Mouse (Mus musculus) forebrain, embryonic 11.5 days (tissue): ENCODE results near the gene Cbfa2t2. TPM values are rescaled to one million over a fixed set of nuclear protein-coding genes. Genes with fewer than 3 reads are reported as not detected.

ENCODE experiments used
- ATAC-seq: fragments of 200-750 bp; cut with Nextera tagmentation; replicated peaks from 2 replicates; pipeline ENCODE4 v1.8.0; 2017; ENCODE audit warnings: moderate TSS enrichment; ENCODE audit not compliant: low FRiP score
- DNase-seq: peaks from one replicate; pipeline ENCODE4 v3.0.0-alpha.2; 2017; ENCODE audit warnings: low spot score
- H3K27ac ChIP-seq: fragments of 300-500 bp; sonication (generic); 2 replicates; pipeline ENCODE4 v1.5.1; 2014; ENCODE audit warnings: low read depth, low read length
- H3K27me3 ChIP-seq: fragments of 300-500 bp; sonication (generic); 2 replicates; pipeline ENCODE4 v1.6.1; 2014; ENCODE audit warnings: mild to moderate bottlenecking, low read length, mixed read lengths; ENCODE audit not compliant: control insufficient read depth, insufficient read depth
- H3K36me3 ChIP-seq: fragments of 300-500 bp; sonication (generic); 2 replicates; pipeline ENCODE4 v1.6.1; 2014; ENCODE audit warnings: mild to moderate bottlenecking, low read length, moderate library complexity, mixed read lengths; ENCODE audit not compliant: control insufficient read depth, insufficient read depth
- H3K4me1 ChIP-seq: fragments of 300-500 bp; sonication (generic); replicated peaks from 2 replicates; pipeline ENCODE4 v1.6.1; 2014; ENCODE audit warnings: low read length, mixed read lengths; ENCODE audit not compliant: control insufficient read depth, insufficient read depth
- H3K4me2 ChIP-seq: fragments of 300-500 bp; sonication (generic); 2 replicates; pipeline ENCODE4 v1.6.1; 2014; ENCODE audit warnings: low read depth, mild to moderate bottlenecking, low read length, moderate library complexity, mixed read lengths; ENCODE audit not compliant: severe bottlenecking
- H3K4me3 ChIP-seq: fragments of 300-500 bp; sonication (generic); 2 replicates; pipeline ENCODE4 v1.5.1; 2014; ENCODE audit warnings: low read depth, low read length
- H3K9ac ChIP-seq: fragments of 300-500 bp; sonication (generic); 2 replicates; pipeline ENCODE4 v1.6.1; 2014; ENCODE audit warnings: low read length
- H3K9me3 ChIP-seq: fragments of 300-500 bp; sonication (generic); 2 replicates; pipeline ENCODE4 v1.6.1; 2016; ENCODE audit warnings: low read length, mixed read lengths; ENCODE audit not compliant: control insufficient read depth
- WGBS: fragments of 180-500 bp; shearing (Covaris S2); extraction: QIAGEN DNeasy Blood & Tissue Kit; methylation state at CpG from one replicate; pipeline ENCODE4 v1.1.7; 2014; 5-methylcytosine and 5-hydroxymethylcytosine counted together
- polyA plus RNA-seq: library from polyadenylated mRNA; unstranded; fragments of >200 nt; fragmentation: Nextera tagmentation; extraction: Ambion mirVana; gene quantifications from 2 replicates; pipeline ENCODE4 v1.2.1, GENCODE M21; 2014

The Cbfa2t2 gene
- polyA plus RNA-seq, 1 experiment from 2014 or later = 71.6 TPM

- Histone ChIP-seq H3K4me2 (no peak overlapping the region), H3K9me3 (no peaks in the 10 kb centered on the region), H3K4me1 (peaks cover 8% of the 10 kb centered on the region), H3K27me3 (no peaks in the 10 kb centered on the region), H3K4me3 (no peak overlapping the region), H3K36me3 (no peaks in the 10 kb centered on the region), H3K9ac (no peak overlapping the region), H3K27ac (no peak overlapping the region)
- 68% methylated on average over 7 of the region's 7 CpGs for WGBS
- DNase-seq (no peak), ATAC-seq (no peak)
Observed at GRCm38 (mm10) chr2:154574271-154574670, 138.0 kb downstream of the Cbfa2t2 start.

GRCm38 (mm10) chr2:154576876-154577743, 140.8 kb downstream of the Cbfa2t2 start:
- H3K9ac ChIP-seq = peak overlapping the region; percentile 12
- 32% methylated on average over 12 of the region's 12 CpGs for WGBS
- H3K27me3 ChIP-seq = no peaks in the 10 kb centered on the region
- H3K27ac ChIP-seq = peak overlapping the region; percentile 57; the same call in 1 of the 2 replicates
- H3K9me3 ChIP-seq = no peaks in the 10 kb centered on the region
- H3K36me3 ChIP-seq = no peaks in the 10 kb centered on the region
- H3K4me1 ChIP-seq = peaks cover 8% of the 10 kb centered on the region
- no peak overlapping the region for H3K4me3 ChIP-seq
- DNase-seq (no peak), ATAC-seq (peak; percentile 64; the same call in 1 of the 2 replicates)
- no peak overlapping the region for H3K4me2 ChIP-seq

- Histone ChIP-seq H3K9me3 (no peaks in the 10 kb centered on the region), H3K4me2 (no peak overlapping the region), H3K9ac (no peak overlapping the region), H3K4me3 (no peak overlapping the region), H3K36me3 (no peaks in the 10 kb centered on the region), H3K27me3 (no peaks in the 10 kb centered on the region), H3K27ac (no peak overlapping the region), H3K4me1 (peaks cover 8% of the 10 kb centered on the region)
- ATAC-seq (peak; percentile 44; the same call in 1 of the 2 replicates), DNase-seq (no peak)
- 55% methylated on average over 6 of the region's 6 CpGs for WGBS
Observed at GRCm38 (mm10) chr2:154577744-154578067, 141.4 kb downstream of the Cbfa2t2 start.

- Histone ChIP-seq H3K27me3 (no peaks in the 10 kb centered on the region), H3K4me3 (no peak overlapping the region), H3K4me1 (peaks cover 8% of the 10 kb centered on the region), H3K9me3 (no peaks in the 10 kb centered on the region), H3K4me2 (no peak overlapping the region), H3K27ac (no peak overlapping the region), H3K36me3 (no peaks in the 10 kb centered on the region), H3K9ac (no peak overlapping the region)
- ATAC-seq = no peak
- 84% methylated on average over 8 of the region's 8 CpGs for WGBS
- no peak for DNase-seq
Observed at GRCm38 (mm10) chr2:154580586-154580985, 144.3 kb downstream of the Cbfa2t2 start.

DNA sequence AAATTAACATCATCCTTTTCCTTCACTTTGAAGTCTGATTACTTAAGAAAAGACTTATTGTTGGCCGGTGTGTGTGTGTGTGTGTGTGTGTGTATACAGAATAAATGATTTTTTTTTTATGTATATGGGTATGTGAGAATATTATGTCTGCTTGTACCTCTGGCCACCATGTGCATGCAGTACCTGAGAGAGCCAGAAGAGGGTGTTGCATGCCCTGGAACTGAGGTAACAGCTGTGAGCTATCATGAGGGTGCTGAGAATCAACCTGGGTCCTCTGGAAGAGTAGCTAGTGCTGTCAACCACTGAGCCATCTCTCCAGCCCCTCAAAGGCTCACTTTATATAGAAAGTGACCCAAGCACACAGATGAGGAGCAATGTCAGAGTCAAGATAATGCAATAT, 145.1 kb downstream of the Cbfa2t2 start:
- Histone ChIP-seq H3K27ac (no peak overlapping the region), H3K27me3 (no peaks in the 10 kb centered on the region), H3K9ac (no peak overlapping the region), H3K4me2 (no peak overlapping the region), H3K36me3 (no peaks in the 10 kb centered on the region), H3K9me3 (no peaks in the 10 kb centered on the region), H3K4me3 (no peak overlapping the region), H3K4me1 (peaks cover 8% of the 10 kb centered on the region)
- no peak for DNase-seq
- ATAC-seq = no peak
- WGBS = 90% methylated on average over 1 of the region's 1 CpGs

DNA sequence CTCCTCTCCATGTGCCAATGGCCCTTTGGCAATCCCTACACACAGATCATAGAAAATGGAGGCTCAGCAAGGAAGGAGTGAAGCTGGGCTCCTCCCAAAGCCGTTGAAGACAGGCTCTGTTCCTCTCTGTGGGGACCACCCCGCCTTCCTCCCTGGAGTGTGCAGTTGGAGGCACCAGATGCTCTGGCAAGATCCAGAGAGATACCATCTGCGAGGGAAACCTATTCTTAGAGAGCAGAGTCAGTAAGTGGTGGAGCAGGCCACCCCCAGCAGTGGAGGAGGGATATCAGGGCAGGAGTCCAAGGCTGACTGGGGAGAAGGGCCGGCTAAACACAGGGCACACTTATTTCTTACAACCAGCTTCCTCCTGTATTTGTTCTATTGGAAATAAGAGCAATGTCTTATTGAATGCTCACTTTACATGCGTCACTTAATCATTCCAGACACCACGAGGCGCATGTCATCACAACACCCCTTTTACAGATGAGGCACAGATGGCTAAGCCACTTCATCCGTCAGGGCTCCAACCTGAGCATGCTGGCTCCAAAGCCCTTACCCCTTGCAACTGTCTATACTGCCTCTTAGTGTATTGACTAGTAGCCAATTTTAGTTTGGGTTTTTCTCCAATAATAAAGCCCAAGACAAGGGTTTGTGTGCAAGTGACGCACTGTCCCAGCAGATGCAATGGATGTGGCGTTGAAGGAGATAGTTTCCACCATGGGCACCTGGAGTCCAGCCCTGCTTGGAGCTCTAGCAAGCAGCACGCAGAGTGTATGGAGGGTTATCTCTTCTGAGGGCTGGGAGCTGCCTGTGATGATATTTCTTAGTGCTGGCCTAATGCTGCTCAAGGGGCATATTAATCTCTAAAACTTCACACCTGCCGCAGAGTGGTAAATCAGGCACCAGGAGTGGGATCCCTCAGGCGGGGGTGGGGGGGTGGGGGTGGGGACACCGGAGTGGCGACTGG, 147.9 kb downstream of the Cbfa2t2 start:
- Histone ChIP-seq H3K27me3 (no peaks in the 10 kb centered on the region), H3K9me3 (no peaks in the 10 kb centered on the region), H3K27ac (no peak overlapping the region), H3K4me1 (no peaks in the 10 kb centered on the region), H3K36me3 (no peaks in the 10 kb centered on the region), H3K4me3 (no peak overlapping the region), H3K9ac (no peak overlapping the region), H3K4me2 (no peak overlapping the region)
- ATAC-seq (no peak), DNase-seq (no peak)
- WGBS = 76% methylated on average over 15 of the region's 15 CpGs

GRCm38 (mm10) chr2:154584931-154585601, 148.8 kb downstream of the Cbfa2t2 start:
- DNase-seq = no peak
- ATAC-seq = no peak

GRCm38 (mm10) chr2:154586405-154586804, 150.1 kb downstream of the Cbfa2t2 start:
- DNase-seq (peak; percentile 75), ATAC-seq (no peak)
- H3K27ac ChIP-seq = no peak overlapping the region
- no peak overlapping the region for H3K9ac ChIP-seq
- no peak overlapping the region for H3K4me2 ChIP-seq
- 68% methylated on average over 5 of the region's 5 CpGs for WGBS
- H3K4me3 ChIP-seq = no peak overlapping the region
- H3K36me3 ChIP-seq = no peaks in the 10 kb centered on the region
- H3K4me1 ChIP-seq = no peaks in the 10 kb centered on the region
- H3K27me3 ChIP-seq = no peaks in the 10 kb centered on the region
- H3K9me3 ChIP-seq = no peaks in the 10 kb centered on the region

More at GRCm38 (mm10) chr2:154584931-154585601, 148.8 kb downstream of the Cbfa2t2 start:
- Histone ChIP-seq H3K4me1 (no peaks in the 10 kb centered on the region), H3K4me3 (no peak overlapping the region), H3K9ac (no peak overlapping the region), H3K27ac (no peak overlapping the region), H3K4me2 (no peak overlapping the region), H3K27me3 (no peaks in the 10 kb centered on the region), H3K9me3 (no peaks in the 10 kb centered on the region), H3K36me3 (no peaks in the 10 kb centered on the region)
- WGBS = 78% methylated on average over 17 of the region's 17 CpGs
